Mouse (Mus musculus) macrophage (primary cell): Measurements from ENCODE around the gene Chmp3. TPM values are rescaled to one million over a fixed set of nuclear protein-coding genes. Genes with fewer than 3 reads are reported as not detected.

Experiments
- H3K27ac ChIP-seq: fragments of 350-480 bp; formaldehyde crosslinking; 2 replicates; pipeline ENCODE4 v1.9.0; 2021
- H3K36me3 ChIP-seq: fragments of 350-480 bp; formaldehyde crosslinking; 2 replicates; pipeline ENCODE4 v1.9.0; 2021; ENCODE audit errors: inconsistent target
- H3K4me3 ChIP-seq: fragments of 350-480 bp; formaldehyde crosslinking; 2 replicates; pipeline ENCODE4 v1.9.0; 2021; ENCODE audit errors: inconsistent target
- H3K79me2 ChIP-seq: fragments of 350-480 bp; formaldehyde crosslinking; 2 replicates; pipeline ENCODE4 v1.9.0; 2021; ENCODE audit errors: inconsistent target
- WGBS: methylation state at CpG from one replicate; pipeline ENCODE4 v1.1.7; 2026; ENCODE audit warnings: inconsistent platforms; ENCODE audit not compliant: missing documents; 5-methylcytosine and 5-hydroxymethylcytosine counted together
- polyA plus RNA-seq: library from polyadenylated mRNA; stranded (reverse); fragments of 250-400 nt; gene quantifications from 3 replicates; pipeline ENCODE4 v1.2.4, GENCODE M21; 2018; ENCODE audit warnings: inconsistent platforms
- total RNA-seq, 78 experiments: library from RNA; depleted of rRNA; stranded (reverse); fragments of 250-400 nt; gene quantifications; 1 replicate in 9 of 78; 2 replicates in 24 of 78; 3 replicates in 43 of 78; 4 replicates in 2 of 78; pipeline ENCODE4 v1.2.4; 2018; ENCODE audit warnings: inconsistent platforms in 56 of 78

Gene Chmp3
- 100 to 1,000 TPM in 8 of 26 experiments, 10 to 100 TPM in 18; 42.2 to 182 (median 84.2) TPM for total RNA-seq (2018; cell fraction: chromatin; rRNA removed)
- 100 to 1,000 TPM in 12 of 26 experiments, 10 to 100 TPM in 14; 77.9 to 138 (median 99.6) TPM for total RNA-seq (2018; cell fraction: cytosol; rRNA removed)
- 100 to 1,000 TPM in 1 of 26 experiments, 10 to 100 TPM in 25; 37.1 to 105 (median 66.4) TPM for total RNA-seq (2018; cell fraction: nucleus; rRNA removed)
- 114 to 245 TPM (median 121 TPM) in 3 replicates for polyA plus RNA-seq

DNA sequence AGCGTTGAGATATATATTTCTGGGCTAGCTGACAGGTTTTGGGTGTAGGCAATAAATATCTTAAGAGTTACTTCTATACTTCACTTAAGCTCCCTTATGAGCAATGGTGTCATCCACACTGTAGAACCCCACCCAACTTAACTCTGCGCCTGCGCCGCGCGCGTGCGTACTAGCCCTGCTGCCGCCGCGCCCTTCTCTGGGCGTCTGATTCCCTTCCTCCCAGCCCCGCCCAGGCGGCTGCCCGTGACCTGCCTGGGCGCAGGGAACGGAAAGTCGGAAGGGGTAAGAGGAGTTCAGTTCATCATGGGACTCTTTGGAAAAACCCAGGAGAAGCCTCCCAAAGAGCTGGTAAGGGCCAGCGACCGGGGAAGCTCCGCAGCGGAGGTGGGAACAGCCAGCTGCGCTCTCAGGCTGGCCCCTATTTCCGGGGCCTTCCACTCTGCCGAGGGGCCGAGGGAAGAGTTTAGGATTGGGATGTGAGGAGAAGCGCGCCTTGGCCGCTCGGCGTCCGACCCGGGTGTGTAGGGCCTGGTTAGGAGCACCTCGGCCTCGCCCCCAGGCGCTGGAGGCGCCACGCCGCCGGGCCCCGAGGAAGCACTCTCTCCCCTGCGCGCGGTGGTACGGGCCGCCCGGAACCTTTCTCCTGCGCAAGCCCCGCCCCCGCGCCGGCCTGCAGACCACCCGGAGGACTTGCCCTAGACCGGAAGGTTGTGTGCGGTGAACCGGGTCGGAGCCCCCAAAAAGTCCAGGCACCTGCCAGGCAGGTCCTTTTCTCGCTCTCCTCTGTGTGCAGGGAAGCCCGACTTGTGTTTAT is at the start of gene Chmp3:
Gene Chmp3 (plus strand): TSS at position 112 of the 814 bp plus-strand sequence.
- WGBS: under 1% methylated on average over 59 of the region's 59 CpGs
- Histone ChIP-seq H3K36me3 (no peaks in the 10 kb centered on the region), H3K27ac (peak within 1 kb of the TSS; percentile 93), H3K79me2 (peaks cover 48% of the 10 kb centered on the region), H3K4me3 (peak within 1 kb of the TSS; percentile 87)

- Histone ChIP-seq H3K79me2 (peaks cover 48% of the 10 kb centered on the region), H3K27ac (peak overlapping the region; percentile 55), H3K4me3 (peak overlapping the region; percentile 76), H3K36me3 (peaks cover 14% of the 10 kb centered on the region)
- under 1% methylated on average over 43 of the region's 46 CpGs for WGBS
Observed at GRCm38 (mm10) chr6:71494341-71495020, 49.1 kb upstream of the Chmp3 start.

DNA sequence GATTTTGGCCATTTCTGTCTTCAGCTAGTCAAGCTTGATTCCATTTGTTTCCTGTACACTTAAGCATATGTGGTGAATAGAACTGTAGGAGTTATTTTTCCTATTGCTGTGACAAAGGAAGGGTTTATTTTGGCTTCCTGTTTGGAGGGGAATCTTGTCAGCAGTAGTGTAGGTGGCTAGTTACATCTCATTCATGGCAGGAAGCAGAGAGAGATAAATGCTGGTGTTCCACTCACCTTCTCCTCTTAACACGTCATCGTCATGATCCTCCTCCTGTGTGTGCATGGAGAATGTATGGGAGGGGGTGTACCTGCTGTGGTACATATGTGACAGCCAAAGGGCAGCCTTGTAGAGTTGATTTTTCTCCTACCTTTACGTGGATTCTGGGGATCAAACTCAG is 43.0 kb upstream of the Chmp3 start:
- H3K36me3 ChIP-seq: peaks cover 36% of the 10 kb centered on the region
- 100% methylated on average over 3 of the region's 3 CpGs for WGBS

DNA sequence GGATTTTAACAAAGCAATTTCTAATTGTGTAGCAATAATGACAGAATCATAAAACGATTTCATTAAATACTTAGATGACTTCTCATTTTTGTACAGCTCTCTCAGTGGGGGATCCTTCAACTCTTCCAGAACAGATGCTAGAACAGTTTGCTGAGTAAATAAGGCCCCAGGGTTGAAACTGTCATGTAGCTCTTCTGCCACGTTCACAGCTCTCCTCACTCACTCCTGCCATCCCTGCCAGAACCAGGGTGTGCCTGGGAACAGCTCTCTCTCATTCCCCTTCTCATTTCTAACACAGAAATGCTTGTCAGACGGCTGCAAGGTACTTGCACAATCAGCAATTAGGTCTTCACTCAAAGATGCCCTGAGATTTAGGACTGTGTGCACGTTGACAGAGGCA is 40.6 kb upstream of the Chmp3 start:
- H3K4me3 ChIP-seq: no peak overlapping the region
- no peak overlapping the region for H3K27ac ChIP-seq
- H3K79me2 ChIP-seq: peaks cover 14% of the 10 kb centered on the region; the same call in 1 of the 2 replicates
- peaks cover 41% of the 10 kb centered on the region for H3K36me3 ChIP-seq
- 88% methylated on average over 4 of the region's 4 CpGs for WGBS

More for the DNA sequence above, 43.0 kb upstream of the Chmp3 start:
- Histone ChIP-seq H3K4me3 (no peak overlapping the region), H3K27ac (no peak overlapping the region), H3K79me2 (peaks cover 38% of the 10 kb centered on the region)

DNA sequence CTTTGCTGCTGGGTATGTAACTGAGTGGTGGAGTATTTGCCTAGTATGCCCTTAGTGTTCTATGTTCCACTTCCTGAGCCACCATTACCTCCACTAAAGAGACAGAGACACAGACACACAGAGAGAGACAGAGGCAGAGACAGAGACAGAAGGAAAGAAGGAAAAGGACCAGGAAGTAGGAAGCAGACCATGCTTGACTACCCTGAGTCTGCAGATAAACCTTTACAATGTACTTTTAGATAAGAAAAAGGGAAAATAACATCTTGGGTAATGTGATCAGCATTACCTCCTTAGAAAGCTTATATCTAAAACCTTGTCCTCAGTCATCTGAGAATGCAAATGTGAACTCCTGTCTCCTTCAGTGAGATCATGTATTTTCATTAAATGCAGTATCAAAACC is 39.9 kb upstream of the Chmp3 start:
- H3K36me3 ChIP-seq: peaks cover 39% of the 10 kb centered on the region

GRCm38 (mm10) chr6:71504091-71504490 is 39.5 kb upstream of the Chmp3 start:
- H3K79me2 ChIP-seq: peaks cover 3% of the 10 kb centered on the region; the same call in 1 of the 2 replicates
- no peak overlapping the region for H3K27ac ChIP-seq
- WGBS: 94% methylated on average over 4 of the region's 4 CpGs
- H3K4me3 ChIP-seq: no peak overlapping the region
- peaks cover 39% of the 10 kb centered on the region for H3K36me3 ChIP-seq

More for the DNA sequence above, 39.9 kb upstream of the Chmp3 start:
- Histone ChIP-seq H3K27ac (no peak overlapping the region), H3K4me3 (no peak overlapping the region), H3K79me2 (peaks cover 7% of the 10 kb centered on the region; the same call in 1 of the 2 replicates)

DNA sequence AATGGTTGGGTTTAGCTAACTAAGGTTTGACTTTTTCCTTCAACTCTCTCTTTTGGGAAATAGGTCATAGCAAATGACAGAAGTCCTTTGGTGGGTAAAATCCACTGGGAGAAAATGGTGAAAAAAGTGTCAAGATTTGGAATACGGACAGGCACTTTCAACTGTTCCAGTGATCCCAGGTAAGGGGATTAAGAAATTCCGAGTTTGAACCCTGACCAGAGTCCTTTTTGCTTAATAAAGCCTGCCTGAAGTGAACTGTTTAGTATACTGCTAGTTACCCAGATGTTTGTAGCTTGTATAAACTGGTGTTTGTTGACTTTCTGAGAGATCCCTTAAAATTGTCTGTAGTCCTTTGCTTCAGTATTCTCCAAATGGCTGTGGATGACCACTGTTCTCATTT is 37.9 kb upstream of the Chmp3 start:
- 92% methylated on average over 2 of the region's 2 CpGs for WGBS
- H3K4me3 ChIP-seq: no peak overlapping the region
- H3K36me3 ChIP-seq: peaks cover 37% of the 10 kb centered on the region
- no peaks in the 10 kb centered on the region; the same call in 1 of the 2 replicates for H3K79me2 ChIP-seq
- H3K27ac ChIP-seq: no peak overlapping the region

- H3K79me2 ChIP-seq: no peaks in the 10 kb centered on the region
- H3K4me3 ChIP-seq: no peak overlapping the region
- H3K36me3 ChIP-seq: no peaks in the 10 kb centered on the region
- H3K27ac ChIP-seq: no peak overlapping the region
- WGBS: 91% methylated on average over 4 of the region's 4 CpGs
Observed at GRCm38 (mm10) chr6:71519476-71519875, 24.1 kb upstream of the Chmp3 start.

DNA sequence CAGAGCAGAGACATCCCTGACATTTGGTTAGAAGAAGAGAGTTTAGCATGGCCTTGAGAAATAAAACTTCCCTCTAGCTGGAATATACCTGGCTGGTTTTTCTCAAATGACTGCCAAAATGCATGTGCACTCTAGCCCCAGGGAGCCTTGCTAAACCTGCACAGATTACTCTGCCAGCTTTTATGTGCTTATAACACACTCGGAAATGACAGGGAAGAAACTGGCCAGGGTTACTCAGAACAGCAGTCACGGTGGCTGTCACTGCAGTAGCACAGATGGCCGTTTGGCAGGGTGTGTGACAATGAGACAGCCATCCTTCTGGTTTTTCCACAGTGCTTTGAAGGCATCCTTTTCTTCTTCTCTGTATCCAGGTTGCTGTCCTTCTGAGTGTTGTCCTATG is 18.0 kb upstream of the Chmp3 start:
- H3K4me3 ChIP-seq: no peak overlapping the region
- 82% methylated on average over 3 of the region's 3 CpGs for whole genome bisulfite sequencing
- H3K27ac ChIP-seq: no peak overlapping the region
- no peaks in the 10 kb centered on the region for H3K36me3 ChIP-seq
- H3K79me2 ChIP-seq: no peaks in the 10 kb centered on the region

DNA sequence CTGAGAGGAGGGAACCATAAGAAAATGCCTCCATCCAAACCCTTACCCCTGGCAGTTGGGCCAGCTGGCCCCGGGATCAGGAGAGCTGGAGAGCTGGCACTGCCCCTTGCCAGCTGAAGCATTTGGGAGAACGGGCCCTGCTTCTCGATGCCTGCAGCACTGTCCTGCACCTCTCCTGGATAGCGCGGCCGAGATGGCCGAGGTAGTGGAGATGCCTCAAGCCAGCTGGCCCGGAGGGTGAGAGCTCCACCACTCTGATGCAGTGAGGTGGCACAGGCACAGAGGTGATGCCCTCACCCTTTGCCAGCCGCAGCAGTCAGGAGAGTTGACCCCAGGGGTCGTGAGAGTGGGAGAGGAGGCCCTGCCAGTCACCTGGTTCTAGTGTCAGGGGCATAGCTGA is 16.5 kb upstream of the Chmp3 start:
- no peaks in the 10 kb centered on the region for H3K79me2 ChIP-seq
- H3K36me3 ChIP-seq: no peaks in the 10 kb centered on the region
- no peak overlapping the region for H3K4me3 ChIP-seq
- 97% methylated on average over 10 of the region's 10 CpGs for WGBS
- no peak overlapping the region for H3K27ac ChIP-seq

GRCm38 (mm10) chr6:71527826-71528225 is 15.8 kb upstream of the Chmp3 start:
- H3K27ac ChIP-seq: no peak overlapping the region
- 98% methylated on average over 9 of the region's 9 CpGs for WGBS
- no peaks in the 10 kb centered on the region for H3K79me2 ChIP-seq
- no peak overlapping the region for H3K4me3 ChIP-seq
- H3K36me3 ChIP-seq: no peaks in the 10 kb centered on the region

- Histone ChIP-seq H3K79me2 (no peaks in the 10 kb centered on the region), H3K4me3 (no peak overlapping the region), H3K27ac (no peak overlapping the region), H3K36me3 (no peaks in the 10 kb centered on the region)
- WGBS: 90% methylated on average over 8 of the region's 8 CpGs
Observed at GRCm38 (mm10) chr6:71530176-71530575, 13.4 kb upstream of the Chmp3 start.

GRCm38 (mm10) chr6:71537286-71537685 is 6.3 kb upstream of the Chmp3 start:
- Histone ChIP-seq H3K27ac (peak overlapping the region; percentile 35), H3K36me3 (no peaks in the 10 kb centered on the region), H3K79me2 (no peaks in the 10 kb centered on the region), H3K4me3 (no peak overlapping the region)

DNA sequence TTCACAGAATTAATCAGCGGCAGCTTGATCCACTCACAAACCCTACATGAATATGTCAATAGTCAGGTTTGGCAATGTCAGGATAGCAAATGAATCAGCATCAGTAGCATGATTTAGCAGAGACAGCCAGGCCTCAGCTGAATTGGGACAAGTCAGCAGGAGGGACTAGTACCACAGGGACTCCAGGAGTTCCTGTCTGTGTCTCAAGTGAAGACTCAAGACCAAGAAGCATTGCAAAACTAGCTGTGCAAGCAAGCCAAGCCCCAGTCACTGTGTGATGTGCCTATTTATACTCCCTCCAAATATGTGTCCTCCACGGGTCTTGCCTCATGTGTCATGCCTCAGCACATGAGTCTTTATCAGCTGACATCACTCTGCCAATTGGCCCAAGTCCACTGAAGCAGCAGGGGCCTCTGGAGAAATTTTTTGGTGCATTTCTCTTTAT is 11.9 kb downstream of the Chmp3 start:
- WGBS: 47% methylated on average over 2 of the region's 2 CpGs
- Histone ChIP-seq H3K79me2 (peaks cover 67% of the 10 kb centered on the region), H3K36me3 (peaks cover 9% of the 10 kb centered on the region), H3K4me3 (no peak overlapping the region), H3K27ac (peak overlapping the region; percentile 65)

GRCm38 (mm10) chr6:71556826-71557225 is 13.2 kb downstream of the Chmp3 start:
- Histone ChIP-seq H3K79me2 (peaks cover 54% of the 10 kb centered on the region), H3K36me3 (peaks cover 16% of the 10 kb centered on the region), H3K4me3 (no peak overlapping the region), H3K27ac (no peak overlapping the region)
- WGBS: 91% methylated on average over 2 of the region's 2 CpGs
